Mouse (Mus musculus) T-cell, adult 2 months (primary cell): ENCODE results near the gene Urb2.
"Not testable (repeated sequence)": the region's sequence is repeated elsewhere in the genome, so short reads cannot be mapped to it uniquely, and the experiment has no call there.

Experiments
- DNase-seq: peaks from one replicate; pipeline ENCODE4 v3.0.0; 2022; ENCODE audit warnings: low spot score

Gene Urb2

DNA sequence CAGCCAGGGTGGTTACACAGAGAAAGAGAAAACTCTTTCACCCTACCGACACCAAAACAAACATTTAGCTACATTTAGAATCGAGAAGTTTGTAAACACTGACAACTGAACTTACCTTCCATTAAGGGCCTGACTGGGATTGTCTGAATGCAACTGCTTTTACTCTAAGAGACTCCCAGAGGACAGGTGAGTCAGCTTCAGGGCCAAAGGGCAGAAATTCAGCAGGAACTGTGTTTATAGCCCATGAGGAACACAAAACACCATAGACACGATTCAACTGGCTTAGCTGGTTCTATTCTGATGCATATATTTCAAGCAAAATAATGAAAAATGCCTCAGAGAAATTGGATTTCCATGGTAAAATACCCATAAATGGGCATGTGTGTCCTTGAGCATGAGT lies 6.6 kb upstream of the Urb2 start:
- no peak for DNase-seq

DNA sequence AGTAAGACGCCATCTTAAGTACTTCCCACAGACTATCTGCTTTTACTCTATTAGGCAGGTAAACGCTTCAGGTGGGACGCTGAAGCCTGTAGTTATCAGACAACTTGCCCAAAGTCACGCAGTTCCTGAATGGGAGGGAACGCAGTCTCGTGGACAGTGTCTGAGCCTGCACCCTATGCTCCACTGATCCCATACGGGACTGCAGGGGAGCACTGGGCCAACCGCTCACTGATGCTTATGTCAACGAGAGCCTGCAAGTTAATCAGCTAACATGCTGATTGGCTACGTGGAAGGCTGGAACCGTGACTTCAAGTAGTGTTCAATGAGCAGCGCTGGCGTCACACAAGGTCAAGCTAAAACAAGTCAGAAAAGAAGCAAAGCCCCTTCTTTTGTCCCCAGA lies 1.5 kb upstream of the Urb2 start:
- peak; percentile 9 for DNase-seq

GRCm38 (mm10) chr8:124020439-124021236 lies 670 bp upstream of the Urb2 start:
- DNase-seq: peak; percentile 53

- not testable (repeated sequence) for DNase-seq
Observed at GRCm38 (mm10) chr8:124026265-124026664, 5.0 kb downstream of the Urb2 start.

- no peak for DNase-seq
Observed at GRCm38 (mm10) chr8:124027831-124028230, 6.5 kb downstream of the Urb2 start.

DNA sequence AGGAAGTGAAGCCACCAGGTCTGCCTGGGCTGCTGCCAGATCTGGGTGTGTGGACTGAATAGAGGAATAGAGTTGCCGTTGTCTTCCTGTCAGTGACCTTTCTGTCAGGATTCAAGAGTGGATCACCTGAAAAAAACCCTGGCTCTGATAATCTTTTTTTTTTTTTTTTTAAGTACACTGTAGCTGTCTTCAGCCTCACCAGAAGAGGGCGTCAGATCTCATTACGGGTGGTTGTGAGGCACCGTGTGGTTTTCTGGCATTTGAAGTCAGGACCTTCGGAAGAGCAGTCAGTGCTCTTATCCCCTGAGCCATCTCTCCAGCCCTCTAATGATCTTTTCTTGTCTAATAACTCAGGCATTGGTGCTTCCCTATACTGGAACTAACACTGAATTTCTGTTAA lies 12.1 kb downstream of the Urb2 start:
- no peak for DNase-seq

- DNase-seq: no peak
Observed at GRCm38 (mm10) chr8:124038121-124038520, 16.8 kb downstream of the Urb2 start.

- no peak for DNase-seq
Observed at GRCm38 (mm10) chr8:124039351-124039750, 18.0 kb downstream of the Urb2 start.

DNA sequence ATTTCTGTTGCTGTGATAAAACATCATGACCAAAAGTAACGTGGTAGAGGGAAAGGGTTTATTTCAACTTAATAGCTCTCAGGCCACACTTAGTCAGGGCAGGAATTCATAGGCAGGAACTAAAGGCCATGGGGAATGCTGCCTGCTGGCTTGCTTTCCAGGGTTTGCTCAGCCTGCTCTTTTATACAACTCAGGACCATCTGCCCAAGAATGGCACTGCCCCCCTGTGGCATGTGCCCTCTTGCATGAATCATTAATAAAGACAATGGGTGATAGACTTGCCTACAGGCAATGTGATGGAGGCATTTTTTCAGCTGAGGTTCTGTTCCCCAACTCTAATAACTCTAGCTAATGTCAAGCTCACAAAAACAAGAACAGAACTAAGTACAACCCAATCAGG lies 20.9 kb downstream of the Urb2 start:
- DNase-seq: no peak

- no peak for DNase-seq
Observed at GRCm38 (mm10) chr8:124044421-124044820, 23.1 kb downstream of the Urb2 start.

DNA sequence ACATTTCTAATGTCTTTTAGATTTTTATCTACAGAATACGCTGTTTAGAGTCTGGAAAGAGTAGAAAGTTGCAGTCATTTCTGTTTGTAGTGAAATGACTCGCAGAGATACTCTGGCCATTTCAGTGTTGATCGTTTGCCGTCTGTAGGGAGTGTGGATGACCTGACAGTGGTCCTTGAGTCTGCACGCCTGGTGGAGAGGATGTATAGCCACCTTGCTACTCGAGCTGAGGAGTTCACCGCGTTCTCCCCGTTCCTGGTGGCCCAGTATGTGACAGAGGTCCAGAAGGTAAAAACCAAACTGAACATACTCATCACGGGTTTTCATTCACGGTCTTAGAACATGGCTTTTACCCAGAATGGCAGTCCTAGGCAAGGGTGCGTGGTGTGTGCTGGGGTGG lies 23.6 kb downstream of the Urb2 start:
- no peak for DNase-seq

DNA sequence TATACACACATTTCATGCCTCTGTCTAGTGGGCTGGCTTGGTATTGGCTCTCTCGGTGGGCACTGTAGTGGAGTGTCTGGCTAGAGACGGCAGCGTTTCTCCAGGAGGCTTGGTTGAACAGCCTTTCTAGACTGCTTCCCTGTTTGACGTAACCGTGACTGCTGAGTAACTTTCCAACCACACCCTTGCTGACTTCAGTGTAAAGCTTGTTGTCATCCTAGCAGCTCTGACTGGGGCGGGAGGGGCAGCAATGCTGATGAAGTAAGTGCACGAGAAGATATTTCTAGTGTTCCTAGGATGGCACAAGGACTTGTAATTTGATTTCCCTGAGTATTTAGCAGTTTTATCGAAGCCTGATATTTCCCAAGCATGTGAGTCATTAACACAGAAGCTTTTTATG lies 24.5 kb downstream of the Urb2 start:
- no peak for DNase-seq

- peak; percentile 51 for DNase-seq
Observed at GRCm38 (mm10) chr8:124052110-124052509, 30.8 kb downstream of the Urb2 start.

DNA sequence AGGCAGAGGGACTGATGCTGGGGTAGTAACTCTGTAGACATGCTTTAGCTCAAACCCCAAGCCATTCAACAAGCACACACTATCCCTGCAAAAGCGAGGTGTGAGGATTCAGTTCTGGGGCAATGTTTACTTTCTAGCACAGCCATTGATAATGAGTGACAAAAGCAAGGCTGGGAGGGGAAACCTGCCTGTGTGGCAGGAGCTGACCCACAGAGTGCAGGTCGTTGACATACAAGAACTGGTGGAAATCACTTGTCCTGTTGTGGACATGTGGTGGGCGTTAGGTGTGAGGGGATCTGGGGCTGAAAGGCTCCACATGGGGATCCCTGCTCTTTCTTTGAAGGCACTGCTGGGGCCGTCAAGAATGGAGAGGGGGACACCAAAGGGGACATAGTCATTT lies 31.3 kb downstream of the Urb2 start:
- DNase-seq: no peak

GRCm38 (mm10) chr8:124056832-124057655 lies 35.7 kb downstream of the Urb2 start:
- no peak for DNase-seq

DNA sequence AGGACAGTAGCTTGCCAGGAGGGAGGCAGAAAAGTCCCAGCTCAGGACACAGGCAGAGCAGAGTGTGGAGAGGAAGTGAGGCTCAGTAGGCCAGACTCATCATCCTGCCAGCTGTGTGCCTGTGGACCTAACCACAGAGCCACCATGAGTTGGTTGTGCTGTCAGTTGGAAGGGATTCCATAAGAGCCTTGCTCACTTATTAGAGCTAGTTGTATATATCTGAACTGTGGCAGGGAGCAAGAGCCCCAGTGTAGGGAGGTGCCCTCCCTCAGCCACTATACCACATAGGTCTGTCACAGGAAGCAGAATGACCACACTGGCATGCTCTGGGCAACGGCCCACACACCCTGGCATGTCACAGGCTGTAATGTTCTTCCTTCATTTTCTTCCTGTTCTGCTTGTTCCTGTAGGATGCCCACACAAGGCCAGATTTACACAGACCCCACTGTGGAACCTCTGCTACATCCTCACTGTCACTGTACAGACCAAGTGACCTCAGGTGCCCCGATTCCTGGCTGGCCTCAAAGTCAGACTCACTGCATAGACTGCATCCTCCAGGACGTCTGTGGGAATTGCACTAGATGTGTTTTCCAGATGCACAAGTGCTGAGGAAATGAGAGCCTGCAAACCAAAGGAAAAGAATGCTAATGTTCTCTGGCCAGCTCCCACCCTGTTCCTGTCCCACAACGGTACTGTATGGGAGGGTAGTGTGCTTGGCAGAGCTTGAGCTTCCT lies 45.2 kb downstream of the Urb2 start:
- DNase-seq: peak; percentile 11

GRCm38 (mm10) chr8:124067059-124067750 lies 45.9 kb downstream of the Urb2 start:
- DNase-seq: no peak

DNA sequence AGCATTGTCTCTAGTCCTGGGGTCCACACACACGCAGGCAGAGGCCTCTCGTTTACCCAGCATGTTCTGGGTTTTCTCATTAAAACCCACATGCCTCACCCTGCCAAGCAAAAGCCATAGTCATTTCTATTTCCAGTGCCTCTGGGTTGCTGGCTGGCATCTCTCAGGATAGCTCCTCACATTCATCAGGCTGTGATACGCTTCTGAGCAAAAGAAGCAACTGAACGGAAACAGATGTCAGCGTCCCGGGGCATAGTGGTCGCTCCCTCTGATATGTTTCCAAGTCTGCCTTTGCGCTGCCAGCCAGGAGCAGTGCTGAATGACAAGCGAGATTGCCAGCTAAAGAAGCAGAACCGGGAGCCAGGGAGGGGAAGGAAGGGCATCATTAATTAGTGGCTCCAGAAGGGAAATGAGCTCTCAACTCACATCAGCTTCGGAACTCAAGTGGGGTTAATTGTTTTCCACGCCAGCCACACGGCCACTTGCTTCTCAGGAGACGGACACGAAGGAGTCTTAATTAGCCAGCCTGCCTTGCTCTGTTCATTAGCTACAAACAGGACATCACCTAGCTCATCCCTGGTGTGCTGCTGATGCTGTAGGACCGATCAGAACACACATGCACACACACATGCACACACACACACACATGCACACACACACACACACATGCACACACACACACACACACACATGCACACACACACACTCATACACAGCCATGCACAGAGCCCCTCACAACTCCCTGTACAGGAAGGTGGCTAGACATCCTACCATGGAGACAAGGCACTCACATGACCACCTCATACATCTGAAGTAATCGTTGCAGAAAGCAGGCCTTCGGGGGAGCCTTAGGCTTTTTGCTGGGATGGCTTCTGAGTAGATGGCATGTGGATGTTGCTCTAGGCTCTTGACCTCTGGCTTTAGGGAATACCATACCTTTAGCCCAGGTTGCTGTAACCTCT lies 49.3 kb downstream of the Urb2 start:
- DNase-seq: no peak

GRCm38 (mm10) chr8:124075977-124076376 lies 54.7 kb downstream of the Urb2 start:
- DNase-seq: peak; percentile 28

DNA sequence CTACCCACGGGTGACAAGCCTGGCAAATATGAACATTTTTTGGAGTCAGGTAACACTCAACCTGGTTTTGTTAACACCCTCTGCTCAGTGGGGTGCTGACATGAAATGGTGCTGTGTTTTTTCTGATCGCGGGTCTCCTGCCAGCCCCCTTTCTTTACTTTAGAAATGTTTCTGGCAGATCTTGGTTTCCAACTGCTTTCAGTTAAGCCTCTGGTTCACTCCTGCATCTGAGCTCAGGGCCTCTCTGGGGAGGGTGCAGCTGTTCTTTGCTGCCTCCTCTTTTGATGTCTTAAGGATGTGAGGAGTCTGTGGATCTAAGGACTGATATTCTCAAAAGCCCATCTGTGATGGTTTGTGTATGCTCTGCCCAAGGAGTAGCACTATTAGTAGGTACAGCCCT lies 55.1 kb downstream of the Urb2 start:
- no peak for DNase-seq

DNA sequence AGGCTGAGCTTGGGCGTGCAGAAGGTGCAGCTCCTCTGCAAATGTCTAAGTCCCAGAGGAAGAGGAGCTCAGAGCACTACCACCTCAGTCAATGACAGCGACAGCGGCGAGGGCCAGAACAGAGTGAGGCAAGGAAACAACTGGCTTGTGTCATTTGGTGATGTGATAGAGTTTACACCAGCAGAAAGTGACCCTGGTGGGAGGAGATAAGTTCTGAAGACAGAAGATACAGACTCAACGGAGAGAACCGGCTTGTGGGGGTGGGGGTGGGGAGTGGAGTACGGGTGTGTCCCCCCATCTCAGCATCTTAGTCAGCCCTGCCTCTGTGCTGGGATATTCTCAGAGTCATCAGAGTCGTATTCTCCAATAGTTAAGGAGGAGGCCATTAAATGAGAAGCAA lies 56.1 kb downstream of the Urb2 start:
- DNase-seq: no peak
